Mouse (Mus musculus) embryo, embryonic 10 days (tissue): ENCODE results near the gene Afg1l.
A peak's percentile ranks its signal among the peaks of the same experiment; 100 is the strongest.

Source experiments
- DNase-seq: peaks from one replicate; pipeline ENCODE4 v3.0.0-alpha.2; 2015; ENCODE audit warnings: low spot score

The Afg1l gene

GRCm38 (mm10) chr10:42478341-42478720 lies at the start of gene Afg1l:
TSS of gene Afg1l (minus strand) at chr10:42478565.
- peak; percentile 95 for DNase-seq

- no peak for DNase-seq
Observed at GRCm38 (mm10) chr10:42525682-42526081, 47.3 kb upstream of the Afg1l start.

- no peak for DNase-seq
Observed at GRCm38 (mm10) chr10:42523556-42524162, 45.3 kb upstream of the Afg1l start.

DNA sequence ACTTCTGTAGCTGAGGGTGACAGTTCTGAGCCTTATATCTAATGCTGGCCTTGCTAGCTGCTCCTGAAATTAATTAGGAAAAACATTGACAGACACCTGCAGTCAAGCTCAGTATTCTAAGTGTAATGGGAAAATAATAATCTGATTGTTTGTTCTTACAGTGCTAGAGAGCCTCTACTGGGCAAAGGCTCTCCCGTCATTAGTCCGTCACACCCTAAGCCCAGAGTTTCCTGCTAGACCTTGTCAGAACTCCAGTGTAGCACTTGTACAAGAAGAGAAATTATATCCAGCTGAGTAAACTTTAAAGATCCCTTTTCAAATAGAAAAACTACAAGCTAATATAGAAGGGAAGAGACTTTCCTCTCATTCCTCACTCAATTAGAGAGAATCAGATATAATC lies 44.5 kb upstream of the Afg1l start:
- DNase-seq = no peak

DNA sequence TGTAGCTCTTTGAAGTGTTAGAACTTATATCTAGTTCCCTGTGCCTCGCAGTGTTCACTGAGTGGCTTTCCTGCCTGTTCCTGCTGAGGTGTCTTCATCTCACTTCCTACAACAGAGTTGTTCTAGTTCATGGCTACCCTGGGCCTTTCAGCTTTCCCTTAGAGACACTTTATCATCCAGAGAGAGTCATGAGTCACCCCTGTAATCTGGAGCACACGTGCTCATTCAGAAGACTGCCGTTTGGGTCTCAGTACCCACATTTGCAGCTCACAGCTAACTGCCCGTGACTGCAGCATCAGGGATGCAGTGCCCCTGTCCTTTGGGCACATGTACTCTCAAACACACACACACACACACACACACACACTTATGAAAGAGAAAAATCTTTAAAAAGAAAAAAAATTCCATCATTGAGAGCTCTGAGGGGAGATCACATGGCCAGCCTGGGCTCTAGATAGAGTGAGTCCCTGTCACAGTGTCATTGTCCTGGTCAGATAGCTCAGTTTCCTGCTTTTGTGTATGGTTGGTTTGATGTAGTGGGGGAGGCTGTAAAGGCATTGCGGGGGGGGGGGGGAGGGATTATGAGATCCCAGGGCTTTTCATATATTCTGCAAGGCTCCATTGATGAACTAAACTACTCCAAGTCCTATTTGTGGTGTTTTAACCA lies 43.1 kb upstream of the Afg1l start:
- DNase-seq = no peak

DNA sequence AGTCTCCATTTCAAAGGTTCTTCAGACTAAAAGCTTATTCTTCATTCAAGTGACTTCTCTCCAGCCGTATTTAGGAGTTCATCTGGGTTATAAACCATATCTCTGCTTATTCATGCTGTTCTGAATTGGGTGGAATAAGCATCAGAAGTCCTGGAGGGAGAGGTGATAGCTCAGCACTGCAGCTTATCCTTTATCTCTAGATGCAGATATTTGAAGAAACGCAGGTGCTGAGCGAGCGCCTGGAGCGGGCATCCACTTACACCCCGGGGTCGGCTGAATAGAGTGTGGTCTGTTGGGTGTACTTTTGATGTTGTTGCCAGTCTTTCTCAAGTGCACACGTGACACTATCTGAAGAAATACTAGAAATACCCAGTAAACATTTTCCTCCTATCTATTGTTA lies 40.0 kb upstream of the Afg1l start:
- no peak for DNase-seq

DNA sequence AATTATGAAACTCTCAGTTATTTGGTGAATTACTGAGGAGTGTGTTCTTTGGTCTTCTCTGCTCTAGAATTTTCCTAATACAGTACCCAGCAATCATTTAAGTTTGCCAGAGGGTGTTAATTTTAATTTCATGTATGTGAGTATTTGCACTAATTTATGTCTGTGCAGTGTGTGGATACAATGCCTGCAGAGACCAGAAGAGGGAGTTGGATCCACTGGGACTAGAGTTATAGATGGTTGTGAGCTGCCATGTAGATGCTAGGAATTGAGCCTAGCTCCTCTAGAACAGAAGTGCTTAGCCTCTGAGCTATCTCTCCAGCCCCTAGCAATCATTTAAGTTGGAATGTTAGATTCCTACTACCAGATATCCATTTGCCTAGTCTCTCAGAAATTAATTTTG lies 35.8 kb upstream of the Afg1l start:
- DNase-seq = no peak

DNA sequence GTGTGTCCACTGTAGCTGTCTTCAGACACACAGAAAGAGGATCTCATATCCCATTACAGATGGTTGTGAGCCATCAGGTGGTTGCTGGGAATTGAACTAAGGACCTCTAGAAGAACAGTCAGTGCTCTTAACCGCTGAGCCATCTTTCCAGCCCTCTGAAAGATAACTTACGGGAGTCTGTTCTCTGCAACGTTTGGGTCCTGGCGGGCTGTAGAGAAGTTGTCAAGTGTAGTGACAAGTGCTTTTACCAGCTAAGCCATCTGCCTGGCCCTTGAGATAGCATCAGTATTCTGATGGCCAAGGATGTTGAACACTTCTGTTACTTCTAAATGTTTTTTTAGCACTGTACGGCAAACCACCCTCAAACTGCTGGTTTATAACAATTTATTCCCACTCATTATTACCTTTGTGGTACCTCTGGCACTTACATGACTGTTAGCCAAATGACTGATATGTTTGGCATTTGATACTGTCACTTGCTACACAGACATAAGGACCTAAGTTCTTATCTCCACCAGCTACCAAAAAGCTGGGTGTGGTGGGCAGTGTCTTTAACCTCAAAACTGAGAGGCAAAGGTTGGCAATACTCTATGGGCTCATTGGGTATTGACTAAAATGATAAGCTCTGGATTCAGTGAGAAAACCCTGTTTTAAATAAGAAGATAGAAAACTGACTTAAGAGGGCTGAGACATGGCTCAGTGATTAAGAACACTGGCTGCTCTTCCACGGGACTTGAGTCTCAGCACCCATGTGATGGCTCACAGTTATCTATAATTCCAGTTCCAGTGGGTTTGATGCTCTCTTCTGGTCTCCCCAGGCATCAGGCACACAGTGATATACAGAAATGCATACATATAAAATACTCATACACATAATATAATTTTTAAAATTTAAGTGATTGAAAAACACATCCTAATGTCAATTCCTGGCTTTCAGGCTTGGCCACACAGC lies 33.1 kb upstream of the Afg1l start:
- DNase-seq = no peak

DNA sequence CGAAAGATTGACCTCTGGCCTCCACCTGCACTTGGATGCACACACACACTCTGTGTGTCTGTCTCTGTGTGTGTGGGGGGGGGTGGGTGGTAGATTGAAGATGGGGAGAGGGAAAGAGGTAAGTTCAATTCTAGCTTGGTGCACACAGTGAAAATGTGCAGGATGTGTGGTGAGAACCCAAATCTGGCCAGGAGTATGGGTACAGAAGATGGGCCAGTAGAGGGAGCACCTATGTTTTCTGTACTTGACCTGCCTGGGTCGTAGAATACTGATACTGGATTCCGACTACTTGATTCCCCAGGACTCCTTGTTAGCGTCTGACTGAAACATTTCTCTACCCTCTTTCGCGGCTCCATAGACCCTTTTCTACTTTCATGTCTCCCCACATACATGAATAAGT lies 31.8 kb upstream of the Afg1l start:
- DNase-seq = no peak

GRCm38 (mm10) chr10:42504096-42504710 lies 25.8 kb upstream of the Afg1l start:
- no peak for DNase-seq

DNA sequence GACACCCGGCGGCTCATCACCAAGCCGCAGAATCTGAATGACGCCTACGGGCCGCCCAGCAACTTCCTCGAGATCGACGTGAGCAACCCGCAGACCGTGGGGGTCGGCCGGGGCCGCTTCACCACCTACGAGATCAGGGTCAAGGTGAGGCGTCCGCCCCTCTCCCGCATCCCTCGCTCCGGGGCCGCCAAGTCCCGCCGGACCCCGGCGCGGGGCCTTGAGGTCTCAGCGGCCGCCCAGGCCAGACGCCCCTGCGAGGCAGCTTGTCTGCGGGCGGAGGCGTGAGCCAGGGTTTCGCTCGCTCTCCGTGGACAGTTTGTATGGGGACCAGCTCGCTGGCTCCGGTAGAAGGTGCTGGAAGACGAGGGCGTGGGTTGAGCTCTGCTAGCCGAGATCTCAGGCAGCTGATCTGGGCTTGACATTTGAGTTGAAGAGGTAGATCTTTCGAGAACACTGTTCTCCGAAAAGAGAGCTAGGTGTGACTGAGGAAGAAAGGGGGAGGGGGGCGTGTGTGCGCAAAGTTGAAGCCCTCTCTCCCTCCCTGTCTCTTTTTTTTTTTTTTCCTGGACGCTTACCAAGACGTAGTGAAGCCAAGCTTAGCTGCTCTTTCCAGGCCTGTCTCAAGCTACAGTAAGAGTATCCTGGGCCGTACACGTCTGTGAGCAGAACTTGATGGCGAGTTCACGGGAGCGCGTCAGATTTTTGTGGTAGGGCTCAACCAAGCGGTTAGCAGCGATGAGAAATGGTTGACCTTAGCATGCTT lies 24.2 kb upstream of the Afg1l start:
- DNase-seq = peak; percentile 64

GRCm38 (mm10) chr10:42501775-42502348 lies 23.5 kb upstream of the Afg1l start, which contains the start of gene Snx3:
TSS of gene Snx3 (plus strand) at chr10:42502030.
- peak; percentile 97 for DNase-seq

GRCm38 (mm10) chr10:42501161-42501560 lies 22.8 kb upstream of the Afg1l start:
- no peak for DNase-seq

GRCm38 (mm10) chr10:42500611-42501010 lies 22.2 kb upstream of the Afg1l start:
- no peak for DNase-seq

DNA sequence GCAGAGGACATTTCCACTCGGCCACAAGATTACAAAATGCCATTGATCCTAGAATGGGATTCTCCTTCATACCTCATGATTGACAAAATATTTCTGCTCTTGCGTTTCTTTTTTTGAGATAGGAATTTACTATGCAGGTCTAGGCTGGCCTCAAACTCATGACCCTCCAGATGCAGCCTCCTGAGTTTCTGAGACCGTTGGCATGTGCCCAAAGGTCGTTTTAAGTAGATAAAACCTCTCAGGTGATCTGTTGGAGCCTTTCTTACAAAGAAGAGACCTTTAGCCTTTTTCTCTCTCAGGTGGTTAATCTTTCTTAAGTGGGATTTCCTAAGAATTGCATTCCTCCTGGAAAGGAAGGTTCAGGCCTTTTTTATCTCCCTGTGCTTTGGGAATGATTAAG lies 14.6 kb upstream of the Afg1l start:
- DNase-seq = no peak

DNA sequence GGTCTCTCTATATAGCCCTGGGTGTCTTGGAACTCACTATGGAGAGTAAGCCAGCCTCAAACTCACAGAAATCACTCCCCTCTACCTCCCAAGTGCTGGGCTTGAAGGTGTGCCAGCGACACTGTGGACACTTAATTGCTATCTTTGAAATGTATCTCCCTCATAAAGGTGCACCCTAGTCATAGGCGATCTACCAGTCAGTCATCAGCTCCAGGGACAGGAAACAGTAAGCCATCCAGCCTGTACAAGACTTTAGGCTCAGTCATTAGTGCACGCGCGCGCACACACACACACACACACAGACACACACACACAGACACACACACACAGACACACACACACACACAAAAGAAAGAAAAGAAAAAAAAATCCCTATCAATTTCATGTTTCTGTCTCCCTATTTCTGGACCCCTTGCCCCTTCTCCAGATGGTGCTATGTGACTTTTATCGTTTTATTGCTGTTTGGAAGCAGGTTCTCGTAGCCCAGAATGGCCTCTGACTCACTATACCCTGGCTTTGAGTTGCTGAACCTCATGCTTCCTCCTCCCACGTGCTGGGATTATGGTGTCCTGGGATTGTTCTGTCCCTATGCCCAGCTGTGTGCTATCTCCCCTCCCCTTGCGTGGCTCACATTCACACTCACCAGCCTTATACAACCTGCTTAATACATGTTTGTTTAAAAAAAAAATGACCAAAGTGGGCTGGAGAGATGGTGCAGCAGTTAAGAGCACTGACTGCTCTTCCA lies 13.8 kb upstream of the Afg1l start:
- DNase-seq = no peak

DNA sequence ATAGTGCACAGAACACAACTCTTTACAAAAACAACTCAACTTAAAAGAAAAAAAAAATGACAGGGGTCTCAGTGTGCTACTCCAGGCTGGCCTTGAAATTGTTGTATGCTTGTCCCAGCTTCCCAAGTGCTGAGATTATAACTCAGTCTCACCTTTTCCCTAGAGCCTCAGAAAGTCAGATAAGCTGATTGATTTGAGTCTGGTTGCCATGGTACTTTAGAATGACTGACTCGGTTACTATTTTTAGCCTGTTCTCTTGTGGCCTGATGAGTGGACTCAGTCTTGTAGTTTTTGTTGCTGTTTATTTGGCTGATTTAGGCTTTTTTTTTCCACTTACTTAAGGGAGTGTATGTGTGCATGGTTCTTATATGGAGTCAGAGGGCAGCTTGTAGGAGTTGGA lies 12.8 kb upstream of the Afg1l start:
- DNase-seq = no peak

DNA sequence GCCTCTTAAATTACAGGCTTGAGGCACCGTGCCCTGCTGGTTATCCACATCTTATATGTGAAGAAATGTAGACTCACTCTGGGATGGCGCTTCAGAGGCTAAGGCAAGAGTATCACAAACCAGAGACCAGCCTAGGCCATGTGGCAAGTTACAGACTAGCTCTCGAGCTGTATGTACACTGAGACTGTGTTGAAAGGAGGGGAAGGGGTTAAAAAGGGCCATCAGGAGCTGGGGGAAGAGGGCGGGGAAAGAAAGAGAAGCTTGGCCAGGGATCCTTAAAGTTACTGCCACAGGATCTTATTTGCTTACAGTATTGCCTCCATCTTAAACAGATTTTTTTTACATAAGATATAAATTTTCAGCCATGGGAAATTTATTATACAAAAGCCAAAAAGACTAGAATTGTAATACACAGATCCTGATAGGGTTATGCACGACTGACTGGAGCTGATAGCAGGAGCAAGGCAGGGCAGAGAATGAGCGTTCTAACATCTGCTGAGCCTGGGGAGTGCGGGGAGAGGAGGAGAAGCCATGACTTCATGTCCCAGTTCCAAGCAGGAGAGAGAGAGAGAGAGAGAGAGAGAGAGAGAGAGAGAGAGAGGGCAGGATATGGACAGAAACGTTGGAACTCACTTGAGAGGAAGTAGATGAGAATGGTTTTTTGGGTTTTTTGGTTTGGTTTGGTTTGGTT lies 10.4 kb upstream of the Afg1l start:
- peak; percentile 49 for DNase-seq

DNA sequence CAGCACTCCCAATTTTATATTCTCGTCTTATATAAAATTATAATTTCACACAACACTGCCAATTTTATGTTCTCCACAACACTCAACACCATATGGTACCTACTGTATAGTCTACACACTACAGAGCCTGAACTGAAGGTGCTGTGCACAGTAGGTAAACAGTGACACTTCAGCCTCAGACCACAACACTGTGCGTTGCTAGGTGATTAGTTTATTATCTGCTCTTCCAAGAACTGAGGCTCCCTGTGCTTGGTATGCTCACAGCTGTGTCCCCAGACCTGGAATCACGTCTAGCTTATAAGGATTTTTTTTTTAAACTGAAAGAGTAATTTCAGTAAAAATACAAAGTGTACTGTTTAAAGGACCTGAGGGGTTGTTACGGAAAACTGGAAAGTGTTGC lies 2.4 kb upstream of the Afg1l start:
- DNase-seq = no peak
